Mouse (Mus musculus): ENCODE data around the gene Gm13762.

DNA sequence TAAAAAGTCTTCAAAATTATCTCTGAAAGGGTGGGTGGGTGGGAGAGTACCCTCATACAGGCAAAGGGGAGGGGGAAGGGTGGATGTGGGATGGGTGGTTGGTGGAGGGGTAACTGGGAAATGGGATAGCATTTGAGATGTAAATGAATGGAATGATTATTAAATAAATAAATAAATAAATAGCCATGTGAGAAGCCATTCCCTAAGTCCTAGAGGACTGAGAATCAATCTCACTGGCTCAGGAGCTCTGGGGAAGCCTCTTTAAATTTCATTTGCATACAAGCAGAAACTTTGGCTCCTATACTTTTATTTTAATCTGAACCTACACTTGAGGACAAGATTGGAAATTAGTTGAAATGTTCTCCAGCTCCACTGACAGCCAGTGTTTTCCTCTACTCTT, 26.4 kb downstream of the Gm13762 start, which contains the start of gene Olfr1212:
- TF ChIP-seq POLR2A (IDR thresholded peaks at IDR 0.05; ENCODE audit: low read depth, low read length) (no peak), CTCF (IDR thresholded peaks at IDR 0.05; ENCODE audit: borderline replicate concordance, insufficient read depth, low read length) (no peak)

Measured in embryonic fibroblast, embryonic 13.5 days (primary cell).